Mouse (Mus musculus): Measurements from ENCODE around the gene Sgsm1.

DNA sequence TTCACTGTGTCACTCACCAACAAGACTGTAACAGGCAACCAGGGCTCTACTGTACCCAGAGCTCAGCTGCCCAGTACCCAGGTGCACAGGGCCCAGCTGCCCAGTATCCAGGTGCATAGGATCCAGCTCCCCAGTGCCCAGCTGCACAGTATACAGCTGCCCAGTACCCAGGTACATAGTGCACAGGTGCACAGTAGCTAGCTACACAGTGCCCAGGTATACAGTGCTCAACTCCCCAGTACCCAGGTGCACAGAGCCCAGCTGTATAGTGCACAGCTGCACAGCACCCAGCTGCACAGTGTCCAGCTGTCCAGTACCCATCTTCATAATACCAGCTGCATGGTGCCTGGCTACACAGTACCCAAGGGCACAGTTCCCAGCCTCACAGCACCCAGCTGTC, 42.3 kb downstream of the Sgsm1 start:
- TF ChIP-seq CTCF (IDR thresholded peaks at IDR 0.05; ENCODE audit: borderline replicate concordance, insufficient read depth, low read length) (no peak), POLR2A (IDR thresholded peaks at IDR 0.05; ENCODE audit: low read depth, low read length) (no peak)
